Mouse (Mus musculus) hindbrain, postnatal 0 days (tissue): Measurements from ENCODE around the gene Map3k13. TPM values are rescaled to one million over a fixed set of nuclear protein-coding genes. Genes with fewer than 3 reads are reported as not detected.

Experiments used
- ATAC-seq: fragments of 200-750 bp; cut with Nextera tagmentation; 2 replicates; pipeline ENCODE4 v1.8.0; 2017; ENCODE audit warnings: mild to moderate bottlenecking, moderate TSS enrichment, moderate library complexity
- DNase-seq: peaks from one replicate; pipeline ENCODE4 v3.0.0-alpha.2; 2015; ENCODE audit warnings: low spot score
- H3K27ac ChIP-seq: fragments of 300-500 bp; sonication (generic); 2 replicates; pipeline ENCODE4 v1.5.1; 2014; ENCODE audit warnings: mild to moderate bottlenecking
- H3K27me3 ChIP-seq: fragments of 300-500 bp; sonication (generic); 2 replicates; pipeline ENCODE4 v1.6.1; 2014; ENCODE audit warnings: low read length, mixed read lengths; ENCODE audit not compliant: insufficient read depth
- H3K36me3 ChIP-seq: fragments of 300-500 bp; sonication (generic); 2 replicates; pipeline ENCODE4 v1.6.1; 2014; ENCODE audit warnings: low read length, mixed read lengths; ENCODE audit not compliant: insufficient read depth
- H3K4me1 ChIP-seq: fragments of 300-500 bp; sonication (generic); 2 replicates; pipeline ENCODE4 v1.6.1; 2014; ENCODE audit warnings: antibody characterized with exemption, low read length, mixed read lengths; ENCODE audit not compliant: insufficient read depth
- H3K4me2 ChIP-seq: fragments of 300-500 bp; sonication (generic); 2 replicates; pipeline ENCODE4 v1.6.1; 2014; ENCODE audit warnings: low read depth, mild to moderate bottlenecking, low read length, moderate library complexity, mixed read lengths
- H3K4me3 ChIP-seq: fragments of 300-500 bp; sonication (generic); 2 replicates; pipeline ENCODE4 v1.5.1; 2014; ENCODE audit warnings: low read length
- H3K9ac ChIP-seq: fragments of 300-500 bp; sonication (generic); replicated peaks from 2 replicates; pipeline ENCODE4 v1.6.1; 2014; ENCODE audit warnings: mild to moderate bottlenecking, low read length, moderate library complexity, mixed read lengths
- H3K9me3 ChIP-seq: fragments of 300-500 bp; sonication (generic); 2 replicates; pipeline ENCODE4 v1.6.1; 2016; ENCODE audit warnings: low read length, mixed read lengths
- CTCF ChIP-seq: IDR thresholded peaks from 2 replicates; pipeline ENCODE4 v1.5.1; 2016; ENCODE audit warnings: antibody characterized with exemption, control low read depth, low read depth
- WGBS: fragments of 180-500 bp; shearing (Covaris S2); extraction: QIAGEN DNeasy Blood & Tissue Kit; methylation state at CpG from one replicate; pipeline ENCODE4 v1.1.7; 2014; 5-methylcytosine and 5-hydroxymethylcytosine counted together
- polyA plus RNA-seq: library from polyadenylated mRNA; unstranded; fragments of >200 nt; fragmentation: Nextera tagmentation; extraction: Ambion mirVana; gene quantifications from 2 replicates; pipeline ENCODE4 v1.2.1, GENCODE M21; 2015
- total RNA-seq: library from RNA; depleted of rRNA; stranded (reverse); fragments of >200 nt; gene quantifications from 2 replicates; pipeline ENCODE4 v1.2.3, GENCODE M21; 2014

The Map3k13 gene
- total and polyA plus RNA-seq, 2 experiments from 2014 or later: 4.5 to 12.9 TPM

DNA sequence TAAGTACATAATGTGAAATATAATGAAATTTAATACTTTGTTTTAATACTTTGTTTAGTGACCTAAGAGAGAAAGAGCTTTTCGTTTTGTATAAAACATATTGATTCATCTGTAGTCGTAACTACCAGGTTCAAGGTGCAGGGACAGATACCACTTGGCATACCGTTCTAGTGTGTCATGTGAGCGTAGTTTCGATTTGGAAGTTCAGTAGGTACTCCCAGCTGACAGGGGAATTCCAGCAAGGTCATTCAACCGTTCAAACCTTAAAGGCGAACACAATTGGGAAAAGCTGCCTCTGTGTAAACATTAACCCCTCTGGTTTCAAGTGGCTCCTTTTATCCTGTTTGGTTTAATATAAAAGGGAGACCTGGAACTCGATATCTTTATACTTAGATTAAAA lies 24.5 kb downstream of the Map3k13 start:
- no peaks in the 10 kb centered on the region for H3K36me3 ChIP-seq
- TF ChIP-seq CTCF: no peak
- WGBS: 48% methylated on average over 8 of the region's 8 CpGs
- no peak overlapping the region for H3K4me2 ChIP-seq
- no peak for DNase-seq
- no peaks in the 10 kb centered on the region for H3K4me1 ChIP-seq
- no peak overlapping the region for H3K4me3 ChIP-seq
- no peaks in the 10 kb centered on the region for H3K9me3 ChIP-seq
- no peak for ATAC-seq
- no peak overlapping the region for H3K27ac ChIP-seq
- H3K27me3 ChIP-seq: no peaks in the 10 kb centered on the region
- H3K9ac ChIP-seq: no peak overlapping the region

DNA sequence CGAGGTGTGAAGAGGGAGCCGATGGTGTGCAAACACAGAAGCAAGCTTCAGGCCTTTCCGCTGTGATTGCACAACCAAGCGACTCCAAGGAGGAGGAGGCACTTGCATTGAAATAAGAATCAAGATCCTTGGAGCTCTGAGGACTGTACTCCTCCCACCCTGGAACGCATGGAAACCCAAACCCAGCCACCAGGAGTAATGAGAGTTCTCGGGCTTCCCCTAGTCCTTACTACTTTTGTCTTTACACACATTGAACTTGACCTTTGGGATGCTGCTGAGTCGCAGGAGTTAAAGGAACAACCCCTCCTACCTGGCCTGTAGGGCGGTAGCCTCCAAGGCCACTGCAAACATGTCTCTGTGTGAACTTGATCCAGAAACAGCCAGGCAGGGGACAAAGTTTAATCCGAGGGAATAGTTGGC lies 31.5 kb downstream of the Map3k13 start:
- ATAC-seq: no peak
- H3K36me3 ChIP-seq: no peaks in the 10 kb centered on the region
- no peak for DNase-seq
- no peaks in the 10 kb centered on the region for H3K9me3 ChIP-seq
- no peaks in the 10 kb centered on the region for H3K27me3 ChIP-seq
- H3K9ac ChIP-seq: no peak overlapping the region
- H3K27ac ChIP-seq: no peak overlapping the region
- WGBS: 78% methylated on average over 9 of the region's 9 CpGs
- no peak overlapping the region for H3K4me3 ChIP-seq
- H3K4me2 ChIP-seq: no peak overlapping the region
- no peaks in the 10 kb centered on the region for H3K4me1 ChIP-seq
- no peak for TF ChIP-seq CTCF

DNA sequence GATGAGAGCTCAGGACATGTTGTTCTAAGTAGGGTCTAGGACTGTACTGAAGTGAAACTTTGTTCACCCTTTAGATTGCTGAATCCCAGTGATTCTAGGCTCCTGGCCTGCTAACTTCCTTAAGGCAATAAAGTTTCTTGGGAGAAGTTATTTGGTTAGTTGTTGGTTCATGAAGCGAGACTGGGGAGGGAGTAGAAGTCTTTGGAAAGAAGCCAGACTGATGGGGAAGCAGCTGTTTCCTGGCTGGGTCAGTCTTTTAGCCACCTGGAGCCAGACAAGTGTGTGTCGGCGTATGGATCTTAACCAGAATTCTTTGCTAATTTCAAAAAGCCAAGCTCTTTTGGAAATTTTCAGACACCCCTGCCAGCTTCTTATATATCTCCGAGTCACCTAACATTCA lies 33.0 kb downstream of the Map3k13 start:
- no peak for TF ChIP-seq CTCF
- Histone ChIP-seq H3K9me3 (no peaks in the 10 kb centered on the region), H3K36me3 (no peaks in the 10 kb centered on the region), H3K4me2 (no peak overlapping the region), H3K27ac (no peak overlapping the region), H3K9ac (no peak overlapping the region), H3K4me1 (no peaks in the 10 kb centered on the region), H3K4me3 (no peak overlapping the region), H3K27me3 (no peaks in the 10 kb centered on the region)
- ATAC-seq: no peak
- DNase-seq: no peak
- 57% methylated on average over 4 of the region's 4 CpGs for WGBS

GRCm38 (mm10) chr16:21827581-21827980 lies 33.4 kb downstream of the Map3k13 start:
- no peak for DNase-seq
- TF ChIP-seq CTCF: no peak
- no peak overlapping the region for H3K4me2 ChIP-seq
- ATAC-seq: no peak
- H3K9me3 ChIP-seq: no peaks in the 10 kb centered on the region
- H3K9ac ChIP-seq: no peak overlapping the region
- H3K27me3 ChIP-seq: no peaks in the 10 kb centered on the region
- H3K4me1 ChIP-seq: no peaks in the 10 kb centered on the region
- no peak overlapping the region for H3K27ac ChIP-seq
- 63% methylated on average over 4 of the region's 4 CpGs for WGBS
- no peak overlapping the region for H3K4me3 ChIP-seq
- H3K36me3 ChIP-seq: no peaks in the 10 kb centered on the region

DNA sequence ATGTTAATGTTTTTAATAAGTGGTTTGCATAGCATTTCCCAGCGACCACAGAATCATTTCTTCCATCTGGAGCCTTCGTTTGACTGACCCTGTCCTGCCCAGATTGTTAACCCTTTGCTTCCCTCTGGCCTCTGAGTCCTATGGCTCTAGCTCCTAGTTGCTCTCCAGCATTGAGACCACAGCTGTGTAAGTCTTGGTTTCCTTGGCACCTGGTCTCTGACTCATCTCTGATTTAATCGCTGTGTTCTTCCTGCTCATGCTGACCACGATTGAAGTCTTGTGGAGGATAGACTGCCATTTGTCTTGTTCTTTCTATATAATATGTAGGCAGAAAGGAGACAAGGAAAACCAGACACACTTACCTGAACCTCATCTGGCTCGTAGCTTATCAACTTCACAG lies 35.6 kb downstream of the Map3k13 start:
- H3K4me2 ChIP-seq: no peak overlapping the region
- H3K4me1 ChIP-seq: no peaks in the 10 kb centered on the region
- WGBS: 39% methylated on average over 5 of the region's 5 CpGs
- H3K27me3 ChIP-seq: no peaks in the 10 kb centered on the region
- H3K4me3 ChIP-seq: no peak overlapping the region
- DNase-seq: no peak
- H3K9me3 ChIP-seq: no peaks in the 10 kb centered on the region
- no peaks in the 10 kb centered on the region for H3K36me3 ChIP-seq
- H3K27ac ChIP-seq: no peak overlapping the region
- H3K9ac ChIP-seq: no peak overlapping the region
- no peak for ATAC-seq
- TF ChIP-seq CTCF: no peak

DNA sequence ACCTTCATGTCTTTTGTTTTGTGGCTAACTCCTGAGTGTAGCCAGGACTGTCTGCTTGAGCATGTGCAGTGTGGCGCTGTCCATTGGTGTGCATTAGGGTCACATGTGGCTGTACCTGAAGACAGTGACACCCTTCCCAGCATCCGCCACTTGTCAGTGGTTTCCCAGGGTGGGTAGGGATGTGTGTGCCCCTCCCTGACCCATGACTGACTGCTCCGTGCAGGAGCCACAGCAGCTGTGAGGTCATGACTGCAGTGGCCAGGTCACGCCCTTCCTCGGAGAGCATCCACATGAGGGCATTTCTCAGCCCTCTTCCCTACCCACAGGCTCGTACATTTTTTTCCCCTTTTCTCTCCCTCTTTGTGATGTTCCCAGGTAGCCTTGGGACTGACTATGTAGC lies 36.6 kb downstream of the Map3k13 start:
- H3K4me1 ChIP-seq: no peaks in the 10 kb centered on the region
- no peak overlapping the region for H3K4me3 ChIP-seq
- H3K4me2 ChIP-seq: no peak overlapping the region
- H3K36me3 ChIP-seq: no peaks in the 10 kb centered on the region
- WGBS: 63% methylated on average over 6 of the region's 6 CpGs
- no peak overlapping the region for H3K27ac ChIP-seq
- TF ChIP-seq CTCF: no peak
- no peaks in the 10 kb centered on the region for H3K27me3 ChIP-seq
- ATAC-seq: no peak
- DNase-seq: no peak
- no peaks in the 10 kb centered on the region for H3K9me3 ChIP-seq
- no peak overlapping the region for H3K9ac ChIP-seq

GRCm38 (mm10) chr16:21831764-21832163 lies 37.6 kb downstream of the Map3k13 start:
- DNase-seq (no peak), ATAC-seq (no peak)
- Histone ChIP-seq H3K9ac (no peak overlapping the region), H3K36me3 (no peaks in the 10 kb centered on the region), H3K4me3 (no peak overlapping the region), H3K9me3 (no peaks in the 10 kb centered on the region), H3K27me3 (no peaks in the 10 kb centered on the region), H3K4me2 (no peak overlapping the region), H3K4me1 (no peaks in the 10 kb centered on the region; the same call in 1 of the 2 replicates), H3K27ac (no peak overlapping the region)
- TF ChIP-seq CTCF: no peak
- WGBS: 82% methylated on average over 5 of the region's 5 CpGs
